Mouse (Mus musculus): ENCODE data around the gene Prm2.

GRCm38 (mm10) chr16:10782377-10783151 lies 13.4 kb downstream of the Prm2 start:
- TF ChIP-seq CTCF (IDR thresholded peaks at IDR 0.05; ENCODE audit: insufficient read depth, low read depth, low read length) (no peak), POLR2A (IDR thresholded peaks at IDR 0.05; ENCODE audit: insufficient read depth, low read depth, low read length) (no peak)
